Mouse (Mus musculus) left cerebral cortex, postnatal 10 days (tissue): Measurements from ENCODE around the gene Olfr1129. TPM values are rescaled to one million over a fixed set of nuclear protein-coding genes. Genes with fewer than 3 reads are reported as not detected.
"Not testable (repeated sequence)": the region's sequence is repeated elsewhere in the genome, so short reads cannot be mapped to it uniquely, and the experiment has no call there.

Source experiments
- DNase-seq, 2 experiments: peaks; one replicate each; pipeline ENCODE4 v3.0.0; 2021 to 2022; ENCODE audit warnings: low spot score in 2 of 2, mixed read lengths in 1 of 2; ENCODE audit errors: extremely low spot score in 1 of 2
- intact Hi-C: fragments of 180-260 bp; cut with DNase I; formaldehyde crosslinking; loops from one replicate; pipeline ENCODE4 v1.15.1; 2025
- total RNA-seq, 2 experiments: library from RNA; stranded (reverse); gene quantifications; 2 replicates each; pipeline ENCODE4 v1.2.3; 2021

Gene Olfr1129
- total RNA-seq = not detected

- intact Hi-C loops, DNase-seq: not testable (repeated sequence)
These were observed at the start of gene Olfr1129 for GRCm38 (mm10) chr2:87573602-87574001. TSS of gene Olfr1129 (plus strand) at chr2:87573902.

- DNase-seq, intact Hi-C loops: not testable (repeated sequence)
These were observed 47.6 kb upstream of the Olfr1129 start for GRCm38 (mm10) chr2:87525899-87526616.

- no peak for DNase-seq
- intact Hi-C loops = no loop called here
These were observed 42.2 kb upstream of the Olfr1129 start, which contains the start of gene Olfr153 for GRCm38 (mm10) chr2:87531496-87531895. TSS of gene Olfr153 (plus strand) at chr2:87531796.

GRCm38 (mm10) chr2:87534826-87535225 is 38.9 kb upstream of the Olfr1129 start:
- DNase-seq = no peak
- intact Hi-C loops = no loop called here

- intact Hi-C loops = no loop called here
- DNase-seq = no peak
These were observed 28.3 kb upstream of the Olfr1129 start, which contains the start of gene Olfr1128 for GRCm38 (mm10) chr2:87545442-87545841. TSS of gene Olfr1128 (minus strand) at chr2:87545542.

GRCm38 (mm10) chr2:87605912-87606311 is 32.2 kb downstream of the Olfr1129 start, which contains the start of gene Olfr1130:
TSS of gene Olfr1130 (plus strand) at chr2:87606212.
- intact Hi-C loops, DNase-seq: not testable (repeated sequence)

GRCm38 (mm10) chr2:87626804-87627203 is 53.1 kb downstream of the Olfr1129 start, which contains the start of gene Olfr1131:
TSS of gene Olfr1131 (plus strand) at chr2:87627104.
- DNase-seq = no peak
- intact Hi-C loops = no loop called here

Other genes starting within 250 kb of the Olfr1129 start
- not detected for gene Olfr1120, start 219.1 kb upstream of the Olfr1129 start, total RNA-seq
- gene Olfr1121, start 204.0 kb upstream of the Olfr1129 start, total RNA-seq = not detected
- gene Olfr1122, start 188.1 kb upstream of the Olfr1129 start, total RNA-seq = not detected
- gene Olfr1123, start 157.3 kb upstream of the Olfr1129 start, total RNA-seq = not detected
- gene Olfr1124, start 143.6 kb upstream of the Olfr1129 start, total RNA-seq = not detected
- gene Olfr1126, start 119.9 kb upstream of the Olfr1129 start, total RNA-seq = not detected
- not detected for gene Pramel7, start 76.8 kb upstream of the Olfr1129 start, total RNA-seq
- not detected for gene Pramel6, start 67.3 kb upstream of the Olfr1129 start, total RNA-seq
- gene Olfr153, start 42.1 kb upstream of the Olfr1129 start, total RNA-seq = not detected
- not detected for gene Olfr1128, start 28.4 kb upstream of the Olfr1129 start, total RNA-seq
- gene Olfr1130, start 32.3 kb downstream of the Olfr1129 start, total RNA-seq = not detected
- not detected for gene Olfr1131, start 53.2 kb downstream of the Olfr1129 start, total RNA-seq
- not detected for gene Olfr1132, start 63.6 kb downstream of the Olfr1129 start, total RNA-seq
- gene Olfr1133, start 73.5 kb downstream of the Olfr1129 start, total RNA-seq = not detected
- gene Olfr1134, start 84.6 kb downstream of the Olfr1129 start, total RNA-seq = not detected
- not detected for gene Olfr1135, start 99.8 kb downstream of the Olfr1129 start, total RNA-seq
- not detected for gene Olfr1136, start 120.0 kb downstream of the Olfr1129 start, total RNA-seq
- not detected for gene Olfr1137, start 139.3 kb downstream of the Olfr1129 start, total RNA-seq
- gene Olfr1138, start 166.1 kb downstream of the Olfr1129 start, total RNA-seq = not detected
- gene Olfr1140, start 169.8 kb downstream of the Olfr1129 start, total RNA-seq = not detected
- not detected for gene Olfr1141, start 180.1 kb downstream of the Olfr1129 start, total RNA-seq
- gene Olfr152, start 205.6 kb downstream of the Olfr1129 start, total RNA-seq = not detected
- not detected for gene Olfr1143, start 226.7 kb downstream of the Olfr1129 start, total RNA-seq
- gene Olfr1145, start 235.9 kb downstream of the Olfr1129 start, total RNA-seq = not detected